23 mouse cellular contexts compared by ENCODE assay signal in the genomic region with DNA sequence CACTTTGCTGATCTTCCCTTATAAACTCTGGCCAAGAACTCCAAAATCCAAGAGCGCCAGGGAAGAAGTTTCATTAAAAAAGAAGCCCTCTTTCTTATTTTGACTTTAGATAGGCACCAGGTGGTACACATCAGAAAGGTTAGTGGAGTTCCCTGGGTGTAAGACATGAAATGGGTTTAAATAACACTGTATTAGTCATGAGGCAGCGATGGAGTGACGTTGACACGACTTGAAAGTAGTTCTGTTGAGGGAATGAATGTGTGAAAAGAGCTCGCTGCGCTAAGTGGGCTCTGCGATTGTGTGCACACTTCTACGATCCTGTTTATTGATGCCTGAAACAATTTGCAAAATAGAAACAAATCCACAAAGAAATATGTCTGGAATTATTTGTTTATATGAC.
"Had no signal": no experiment of that assay in that cellular context is flagged by ENCODE, and none has a peak within 500 bp of the region (broad histone marks: within the 10 kb centered on the region; RNA-seq: fewer than 3 reads in every experiment).

No protein-coding gene starts in this region.

- DNase-seq: kidney, adult 11 months; kidney, adult 8-10 months; kidney, postnatal 10 days; kidney, postnatal 4 days; left cerebral cortex, postnatal 4 days; liver, postnatal 0 days; lung, postnatal 14 days; right cerebral cortex, adult 18-20 months; right cerebral cortex, postnatal 14 days; right cerebral cortex, postnatal 4 days; spleen, adult 18-20 months; thymus, adult 2 months; thymus, postnatal 14 days; thymus, postnatal 4 days had no signal

- H3K9me3 ChIP-seq: kidney, embryonic 15.5 days; limb, embryonic 12.5 days; limb, embryonic 15.5 days; midbrain, embryonic 12.5 days; midbrain, embryonic 15.5 days; neural tube, embryonic 12.5 days; neural tube, embryonic 15.5 days had no signal

- H3K27ac ChIP-seq: kidney, embryonic 15.5 days; limb, embryonic 15.5 days; liver, embryonic 14.5 days; midbrain, embryonic 12.5 days; midbrain, embryonic 15.5 days; neural tube, embryonic 12.5 days; neural tube, embryonic 15.5 days had no signal

- H3K4me2 ChIP-seq: kidney, embryonic 15.5 days; limb, embryonic 12.5 days; limb, embryonic 15.5 days; liver, embryonic 11.5 days; midbrain, embryonic 12.5 days; midbrain, embryonic 15.5 days; neural tube, embryonic 12.5 days; neural tube, embryonic 15.5 days had no signal

- H3K4me3 ChIP-seq: kidney, embryonic 15.5 days; limb, embryonic 12.5 days; limb, embryonic 15.5 days; midbrain, embryonic 12.5 days; midbrain, embryonic 15.5 days; neural tube, embryonic 12.5 days; neural tube, embryonic 15.5 days had no signal

- H3K9ac ChIP-seq: kidney, embryonic 15.5 days; limb, embryonic 12.5 days; limb, embryonic 15.5 days; liver, embryonic 14.5 days; liver, postnatal 0 days; midbrain, embryonic 12.5 days; midbrain, embryonic 15.5 days; neural tube, embryonic 12.5 days; neural tube, embryonic 15.5 days had no signal

- H3K27me3 ChIP-seq: kidney, embryonic 15.5 days; limb, embryonic 12.5 days; limb, embryonic 15.5 days; midbrain, embryonic 15.5 days; neural tube, embryonic 12.5 days; neural tube, embryonic 15.5 days had no signal

- H3K36me3 ChIP-seq: kidney, embryonic 15.5 days; limb, embryonic 12.5 days; limb, embryonic 15.5 days; midbrain, embryonic 12.5 days; midbrain, embryonic 15.5 days; neural tube, embryonic 12.5 days; neural tube, embryonic 15.5 days had no signal

- H3K4me1 ChIP-seq: kidney, embryonic 15.5 days had no signal

- ATAC-seq: liver, postnatal 0 days; midbrain, embryonic 15.5 days had no signal
